Mouse (Mus musculus) heart, embryonic 14.5 days (tissue): Measurements from ENCODE around the gene Lect2. TPM values are rescaled to one million over a fixed set of nuclear protein-coding genes. Genes with fewer than 3 reads are reported as not detected.

Source experiments
- ATAC-seq: fragments of 200-750 bp; cut with Nextera tagmentation; 2 replicates; pipeline ENCODE4 v1.8.0; 2017; ENCODE audit warnings: low read depth, moderate TSS enrichment; ENCODE audit not compliant: insufficient number of reproducible peaks, insufficient read depth, low FRiP score
- H3K27ac ChIP-seq, 2 experiments: fragments of 200-500 bp in 1 of 2; fragments of 300-500 bp in 1 of 2; sonication (generic) in 1 of 2; replicated peaks in 1 of 2; 2 replicates each; pipeline ENCODE4 v1.5.1; 2012 to 2014; ENCODE audit warnings: low read depth in 2 of 2, low read length in 2 of 2, control low read depth in 1 of 2, mild to moderate bottlenecking in 1 of 2, mixed read lengths in 1 of 2; ENCODE audit not compliant: control insufficient read depth in 1 of 2, insufficient read depth in 1 of 2
- H3K27me3 ChIP-seq: fragments of 300-500 bp; sonication (generic); 2 replicates; pipeline ENCODE4 v1.6.1; 2014; ENCODE audit warnings: mild to moderate bottlenecking, low read length, control low read depth; ENCODE audit not compliant: control insufficient read depth, insufficient read depth
- H3K36me3 ChIP-seq: fragments of 300-500 bp; sonication (generic); 2 replicates; pipeline ENCODE4 v1.6.1; 2014; ENCODE audit warnings: mild to moderate bottlenecking, control low read depth, low read length, mixed read lengths; ENCODE audit not compliant: control insufficient read depth, insufficient read depth
- H3K4me1 ChIP-seq, 2 experiments: fragments of 200-500 bp in 1 of 2; fragments of 300-500 bp in 1 of 2; sonication (generic) in 1 of 2; 2 replicates each; pipeline ENCODE4 v1.6.1; 2012 to 2014; ENCODE audit warnings: low read length in 2 of 2, control low read depth in 1 of 2, mixed read lengths in 1 of 2; ENCODE audit not compliant: control insufficient read depth in 2 of 2, insufficient read depth in 2 of 2
- H3K4me2 ChIP-seq: fragments of 300-500 bp; sonication (generic); 2 replicates; pipeline ENCODE4 v1.6.1; 2014; ENCODE audit warnings: mild to moderate bottlenecking, low read length
- H3K4me3 ChIP-seq, 2 experiments: fragments of 200-500 bp in 1 of 2; fragments of 300-500 bp in 1 of 2; sonication (generic) in 1 of 2; 2 replicates each; pipeline ENCODE4 v1.5.1; 2012 to 2014; ENCODE audit warnings: low read length in 2 of 2, mild to moderate bottlenecking in 2 of 2, control low read depth in 1 of 2, low read depth in 1 of 2, moderate library complexity in 1 of 2; ENCODE audit not compliant: control insufficient read depth in 1 of 2, insufficient read depth in 1 of 2
- H3K9ac ChIP-seq: fragments of 300-500 bp; sonication (generic); 2 replicates; pipeline ENCODE4 v1.6.1; 2014; ENCODE audit warnings: mild to moderate bottlenecking, low read length
- H3K9me3 ChIP-seq: fragments of 300-500 bp; sonication (generic); 2 replicates; pipeline ENCODE4 v1.6.1; 2016; ENCODE audit warnings: low read length, control low read depth; ENCODE audit not compliant: control insufficient read depth
- WGBS: fragments of 180-500 bp; shearing (Covaris S2); extraction: QIAGEN DNeasy Blood & Tissue Kit; methylation state at CpG from one replicate; pipeline ENCODE4 v1.1.7; 2014; 5-methylcytosine and 5-hydroxymethylcytosine counted together
- polyA plus RNA-seq: library from polyadenylated mRNA; unstranded; fragments of >200 nt; fragmentation: Nextera tagmentation; extraction: Ambion mirVana; gene quantifications from 2 replicates; pipeline ENCODE4 v1.2.1, GENCODE M21; 2014

The Lect2 gene
- polyA plus RNA-seq, 1 experiment from 2014 or later, result not detected

- no peaks in the 10 kb centered on the region for H3K36me3 ChIP-seq
- H3K9ac ChIP-seq, result no peak overlapping the region
- no peak for ATAC-seq
- no peak overlapping the region for H3K27ac ChIP-seq
- no peak overlapping the region for H3K4me2 ChIP-seq
- peaks cover 0 to 4% of the 10 kb centered on the region in 2 experiments; a peak in 2 of 4 replicates for H3K4me1 ChIP-seq
- H3K9me3 ChIP-seq, result no peaks in the 10 kb centered on the region
- H3K4me3 ChIP-seq, result no peak overlapping the region
- WGBS, result 77% methylated on average over 3 of the region's 3 CpGs
- no peaks in the 10 kb centered on the region for H3K27me3 ChIP-seq
Measured at GRCm38 (mm10) chr13:56544956-56545355, 3.3 kb downstream of the Lect2 start.

GRCm38 (mm10) chr13:56543805-56544204, 4.5 kb downstream of the Lect2 start:
- no peak for ATAC-seq

GRCm38 (mm10) chr13:56539846-56540245, 8.5 kb downstream of the Lect2 start:
- ATAC-seq, result no peak
- no peak overlapping the region for H3K4me2 ChIP-seq
- no peak overlapping the region for H3K4me3 ChIP-seq
- H3K9ac ChIP-seq, result no peak overlapping the region
- H3K27ac ChIP-seq, result no peak overlapping the region
- H3K27me3 ChIP-seq, result no peaks in the 10 kb centered on the region
- 0 out of 2 replicates have a peak, but pooled peaks cover 4% of the 10 kb centered on the region for H3K9me3 ChIP-seq
- 91% methylated on average over 4 of the region's 4 CpGs for WGBS
- no peaks in the 10 kb centered on the region for H3K36me3 ChIP-seq
- no peaks in the 10 kb centered on the region for H3K4me1 ChIP-seq

More at GRCm38 (mm10) chr13:56543805-56544204, 4.5 kb downstream of the Lect2 start:
- Histone ChIP-seq H3K4me1 (no peaks in the 10 kb centered on the region), H3K27me3 (no peaks in the 10 kb centered on the region), H3K36me3 (no peaks in the 10 kb centered on the region), H3K9me3 (no peaks in the 10 kb centered on the region), H3K27ac (no peak overlapping the region), H3K4me3 (no peak overlapping the region), H3K9ac (no peak overlapping the region), H3K4me2 (no peak overlapping the region)
- WGBS, result 77% methylated on average over 9 of the region's 9 CpGs

GRCm38 (mm10) chr13:56537026-56537425, 11.3 kb downstream of the Lect2 start:
- no peak for ATAC-seq
- 82% methylated on average over 12 of the region's 12 CpGs for WGBS
- H3K36me3 ChIP-seq, result no peaks in the 10 kb centered on the region

GRCm38 (mm10) chr13:56535570-56535969, 12.7 kb downstream of the Lect2 start:
- Histone ChIP-seq H3K27me3 (no peaks in the 10 kb centered on the region), H3K36me3 (no peaks in the 10 kb centered on the region), H3K27ac (no peak overlapping the region), H3K4me1 (no peaks in the 10 kb centered on the region), H3K4me2 (no peak overlapping the region), H3K4me3 (no peak overlapping the region), H3K9ac (no peak overlapping the region), H3K9me3 (peaks cover 14% of the 10 kb centered on the region; the same call in 1 of the 2 replicates)
- no peak for ATAC-seq
- 75% methylated on average over 5 of the region's 5 CpGs for WGBS

More at GRCm38 (mm10) chr13:56537026-56537425, 11.3 kb downstream of the Lect2 start:
- H3K4me3 ChIP-seq, result no peak overlapping the region
- H3K4me2 ChIP-seq, result no peak overlapping the region
- no peak overlapping the region for H3K9ac ChIP-seq
- H3K27me3 ChIP-seq, result no peaks in the 10 kb centered on the region
- H3K27ac ChIP-seq, result no peak overlapping the region
- no peaks in the 10 kb centered on the region for H3K4me1 ChIP-seq
- peaks cover 14% of the 10 kb centered on the region; the same call in 1 of the 2 replicates for H3K9me3 ChIP-seq

GRCm38 (mm10) chr13:56534931-56535330, 13.4 kb downstream of the Lect2 start:
- Histone ChIP-seq H3K27ac (no peak overlapping the region), H3K36me3 (no peaks in the 10 kb centered on the region), H3K4me3 (no peak overlapping the region), H3K9ac (no peak overlapping the region), H3K4me1 (no peaks in the 10 kb centered on the region), H3K9me3 (peaks cover 14% of the 10 kb centered on the region; the same call in 1 of the 2 replicates), H3K27me3 (no peaks in the 10 kb centered on the region), H3K4me2 (no peak overlapping the region)
- ATAC-seq, result no peak
- WGBS, result 72% methylated on average over 5 of the region's 5 CpGs

- 58% methylated on average over 8 of the region's 8 CpGs for WGBS
- Histone ChIP-seq H3K4me1 (no peaks in the 10 kb centered on the region), H3K4me3 (no peak overlapping the region), H3K9me3 (peaks cover 9% of the 10 kb centered on the region; the same call in 1 of the 2 replicates), H3K27me3 (no peaks in the 10 kb centered on the region), H3K36me3 (no peaks in the 10 kb centered on the region), H3K27ac (no peak overlapping the region), H3K4me2 (no peak overlapping the region), H3K9ac (no peak overlapping the region)
- no peak for ATAC-seq
Measured at GRCm38 (mm10) chr13:56529685-56530084, 18.6 kb downstream of the Lect2 start.

- Histone ChIP-seq H3K4me3 (no peak overlapping the region), H3K36me3 (no peaks in the 10 kb centered on the region), H3K9me3 (peaks cover 3% of the 10 kb centered on the region; the same call in 1 of the 2 replicates), H3K27me3 (no peaks in the 10 kb centered on the region), H3K27ac (no peak overlapping the region), H3K4me1 (no peaks in the 10 kb centered on the region), H3K9ac (no peak overlapping the region), H3K4me2 (no peak overlapping the region)
- ATAC-seq, result no peak
- WGBS, result 59% methylated on average over 4 of the region's 4 CpGs
Measured at GRCm38 (mm10) chr13:56529031-56529430, 19.3 kb downstream of the Lect2 start.
